In genomic region chr11:86963698-86964097, GRCm38 (mm10) we compare ENCODE assay signal across 19 mouse cellular contexts. TPM values are rescaled to one million over a fixed set of nuclear protein-coding genes. Genes with fewer than 3 reads are reported as not detected.
DNase-seq lines count a peak whose midpoint lies in the region; ATAC-seq and TF ChIP-seq lines count a peak whose summit lies in the region.
"Had no signal": no experiment of that assay in that cellular context is flagged by ENCODE, and none has a peak within 500 bp of the region (broad histone marks: within the 10 kb centered on the region; RNA-seq: fewer than 3 reads in every experiment).

No protein-coding gene starts in this region.

- TF ChIP-seq CTCF in heart, postnatal 0 days (IDR thresholded peaks at IDR 0.05; ENCODE audit: low read depth), result no peak
- TF ChIP-seq CTCF in liver, adult 2 months (IDR thresholded peaks at IDR 0.05; ENCODE audit: low read depth, low read length), result no peak
- TF ChIP-seq CTCF in cortical plate, adult 2 months (IDR thresholded peaks at IDR 0.05; ENCODE audit: extremely low read depth, insufficient read depth, low read length), result no peak

- TF ChIP-seq EP300 in heart, postnatal 0 days (IDR thresholded peaks at IDR 0.05; ENCODE audit: low read depth), result no peak

- no peak overlapping the region for H3K9ac ChIP-seq in heart, postnatal 0 days (replicated peaks; ENCODE audit: low read depth, low read length)
- no peak overlapping the region for H3K9ac ChIP-seq in liver, adult 2 months (ENCODE audit: low read depth, low read length)
- no peak overlapping the region for H3K9ac ChIP-seq in liver, embryonic 11.5 days (ENCODE audit: low read depth, low read length)
- H3K9ac ChIP-seq: limb, embryonic 15.5 days; neural tube, embryonic 15.5 days had no signal

- H3K4me3 ChIP-seq in heart, embryonic 10.5 days, result no peak overlapping the region
- H3K4me3 ChIP-seq in heart, postnatal 0 days (ENCODE audit: low read depth, low read length), result no peak overlapping the region
- H3K4me3 ChIP-seq in liver, adult 2 months (ENCODE audit: insufficient read depth, low read depth, low read length), result no peak overlapping the region
- H3K4me3 ChIP-seq in liver, embryonic 11.5 days (ENCODE audit: low read depth, low read length), result no peak overlapping the region
- H3K4me3 ChIP-seq in cortical plate, adult 2 months (ENCODE audit: insufficient read depth, low read length), result no peak overlapping the region
- H3K4me3 ChIP-seq: limb, embryonic 15.5 days; neural tube, embryonic 15.5 days had no signal

- intact Hi-C loops in heart, postnatal 14 days (cut with DNase I), result no loop called here

- peak overlapping the region; percentile 91 for H3K27ac ChIP-seq in heart, embryonic 10.5 days
- H3K27ac ChIP-seq in heart, postnatal 0 days (ENCODE audit: low read depth), result peak overlapping the region; percentile 96
- H3K27ac ChIP-seq in liver, adult 2 months (replicated peaks; ENCODE audit: insufficient read depth, low read depth, low read length), result peak overlapping the region; percentile 42
- no peak overlapping the region for H3K27ac ChIP-seq in liver, embryonic 11.5 days (ENCODE audit: low read depth, low read length)
- peak overlapping the region; percentile 20; the same call in 1 of the 2 replicates for H3K27ac ChIP-seq in cortical plate, adult 2 months (ENCODE audit: insufficient read depth, low read length)
- H3K27ac ChIP-seq: limb, embryonic 15.5 days; neural tube, embryonic 15.5 days had no signal

- no peak for DNase-seq in heart, embryonic 10.5 days (ENCODE audit: low spot score)
- no peak for DNase-seq in heart, postnatal 4 days
- no peak for DNase-seq in heart, postnatal 0 days (ENCODE audit: low spot score)
- no peak for DNase-seq in heart, postnatal 14 days
- peak; percentile 59 for DNase-seq in liver, adult 2 months (ENCODE audit: extremely low read depth, low read depth, low spot score)
- no peak for DNase-seq in liver, embryonic 11.5 days (ENCODE audit: low spot score)
- no peak for DNase-seq in adrenal gland, adult 18-20 months (ENCODE audit: low spot score in 2 of 2)
- DNase-seq: adrenal gland, postnatal 36 days; cerebellum, adult 11-12 months; cerebellum, postnatal 36 days; kidney, adult 8-10 months; lung, adult 2 months; lung, postnatal 4 days; right cerebral cortex, postnatal 14 days had no signal

- TF ChIP-seq POLR2A in liver, adult 2 months (IDR thresholded peaks at IDR 0.05; ENCODE audit: extremely low read depth, insufficient read depth, low read length), result no peak
- no peak for TF ChIP-seq POLR2A in cortical plate, adult 2 months (IDR thresholded peaks at IDR 0.05; ENCODE audit: extremely low read depth, insufficient read depth, low read length)

- H3K4me2 ChIP-seq in heart, postnatal 0 days (ENCODE audit: low read depth, low read length), result no peak overlapping the region
- H3K4me2 ChIP-seq in liver, embryonic 11.5 days, result no peak overlapping the region
- H3K4me2 ChIP-seq: limb, embryonic 15.5 days; neural tube, embryonic 15.5 days had no signal

- peaks cover 10% of the 10 kb centered on the region; the same call in 1 of the 2 replicates for H3K79me2 ChIP-seq in liver, adult 2 months (ENCODE audit: control insufficient read depth, insufficient read depth, low read length)

- no peak for ATAC-seq in heart, postnatal 0 days (ENCODE audit: insufficient read depth, low read depth)
- no peak for ATAC-seq in liver, embryonic 11.5 days (replicated peaks; ENCODE audit: low FRiP score)
- ATAC-seq: midbrain, embryonic 16.5 days had no signal

- H3K36me3 ChIP-seq in heart, embryonic 10.5 days, result peaks cover 32% of the 10 kb centered on the region; the same call in 1 of the 2 replicates
- peaks cover 19% of the 10 kb centered on the region for H3K36me3 ChIP-seq in heart, postnatal 0 days (replicated peaks; ENCODE audit: control insufficient read depth, insufficient read depth, low read length)
- H3K36me3 ChIP-seq in liver, adult 2 months (ENCODE audit: control insufficient read depth, insufficient read depth, low read length), result no peaks in the 10 kb centered on the region
- no peaks in the 10 kb centered on the region for H3K36me3 ChIP-seq in liver, embryonic 11.5 days (ENCODE audit: control insufficient read depth, insufficient read depth, low read length)
- H3K36me3 ChIP-seq: neural tube, embryonic 15.5 days had no signal

- H3K9me3 ChIP-seq in heart, embryonic 10.5 days, result no peaks in the 10 kb centered on the region
- H3K9me3 ChIP-seq in heart, postnatal 0 days (replicated peaks; ENCODE audit: control insufficient read depth, low read length), result no peaks in the 10 kb centered on the region
- H3K9me3 ChIP-seq in liver, embryonic 11.5 days (ENCODE audit: control insufficient read depth, low read length), result no peaks in the 10 kb centered on the region
- H3K9me3 ChIP-seq: limb, embryonic 15.5 days; neural tube, embryonic 15.5 days had no signal

- WGBS in heart, embryonic 10.5 days, result 63% methylated on average over 10 of the region's 10 CpGs
- WGBS in heart, postnatal 0 days, result 56% methylated on average over 10 of the region's 10 CpGs
- WGBS in liver, adult 2 months, result 50% methylated on average over 10 of the region's 10 CpGs
- 67% methylated on average over 10 of the region's 10 CpGs for WGBS in liver, embryonic 11.5 days

- peaks cover 83% of the 10 kb centered on the region for H3K4me1 ChIP-seq in heart, embryonic 10.5 days
- peaks cover 76% of the 10 kb centered on the region for H3K4me1 ChIP-seq in heart, postnatal 0 days (ENCODE audit: control insufficient read depth, insufficient read depth)
- H3K4me1 ChIP-seq in liver, adult 2 months (ENCODE audit: control insufficient read depth, insufficient read depth, low read length), result peaks cover 57% of the 10 kb centered on the region
- H3K4me1 ChIP-seq in liver, embryonic 11.5 days (replicated peaks; ENCODE audit: control insufficient read depth, insufficient read depth, low read length), result peaks cover 48% of the 10 kb centered on the region
- H3K4me1 ChIP-seq in cortical plate, adult 2 months (ENCODE audit: control insufficient read depth, insufficient read depth, low read length), result peaks cover 21% of the 10 kb centered on the region

- no peaks in the 10 kb centered on the region for H3K27me3 ChIP-seq in heart, embryonic 10.5 days (ENCODE audit: insufficient read depth, poor library complexity, severe bottlenecking)
- H3K27me3 ChIP-seq in heart, postnatal 0 days (ENCODE audit: control insufficient read depth, insufficient read depth, low read length), result no peaks in the 10 kb centered on the region
- no peaks in the 10 kb centered on the region for H3K27me3 ChIP-seq in liver, adult 2 months (ENCODE audit: control insufficient read depth, insufficient read depth, low read length)
- H3K27me3 ChIP-seq in liver, embryonic 11.5 days (replicated peaks; ENCODE audit: control insufficient read depth, insufficient read depth, low read length), result no peaks in the 10 kb centered on the region
- H3K27me3 ChIP-seq: CH12.LX; limb, embryonic 15.5 days; neural tube, embryonic 15.5 days had no signal

RNA-seq across cellular contexts. Expression of gene Ypel2, which starts 29.8 kb away (rescaled TPM):
- polyA plus RNA-seq in heart, embryonic 10.5 days (2016; fragmentation: Nextera tagmentation; extraction: Ambion mirVana), result 13.0 and 21.5 TPM in 2 replicates
- total RNA-seq in heart, postnatal 4 days (2021), result 10 to 100 TPM; 18.9 to 22.7 TPM
- total RNA-seq in heart, postnatal 0 days (2014; rRNA removed; ENCODE audit: low replicate concordance), result 16.3 and 18.4 TPM in 2 replicates
- polyA plus RNA-seq in heart, postnatal 0 days (2015; fragmentation: Nextera tagmentation; extraction: Ambion mirVana), result 16.1 and 17.8 TPM in 2 replicates
- total RNA-seq in heart, postnatal 14 days (2021), result 10 to 100 TPM; 24.7 to 24.8 TPM
- total RNA-seq in liver, adult 2 months (2014; rRNA removed), result 6.2 and 9.7 TPM in 2 replicates
- 5.1 and 6.6 TPM in 2 replicates for polyA plus RNA-seq in liver, adult 2 months (2012; rRNA removed)
- polyA plus RNA-seq in liver, embryonic 11.5 days (2014; fragmentation: Nextera tagmentation; extraction: Ambion mirVana), result 2.9 and 3.1 TPM in 2 replicates
- polyA plus RNA-seq in cortical plate, adult 2 months (2012; rRNA removed), result 27.6 and 32.6 TPM in 2 replicates
- total RNA-seq in adrenal gland, adult 18-20 months (2021), result 10 to 100 TPM; 12.8 to 31.2 TPM
